Mouse (Mus musculus) left cerebral cortex, adult 6 months (tissue): ENCODE data around the gene Morc4. TPM values are rescaled to one million over a fixed set of nuclear protein-coding genes. Genes with fewer than 3 reads are reported as not detected.

Experiments used
- long read RNA-seq, 2 experiments: library from polyadenylated mRNA; unstranded; transcript quantifications; one replicate each; pipeline ENCODE4 v2.0.0; 2019 to 2020
- polyA plus RNA-seq: library from polyadenylated mRNA; unstranded; fragments of <200 nt; fragmentation: Nextera tagmentation; gene quantifications from 2 replicates; pipeline ENCODE4 v1.2.3, GENCODE M21; 2021

Morc4 gene
- 0.83 and 0.88 TPM in 2 replicates for polyA plus RNA-seq
- long read RNA-seq, experiment 1, partial matches to known transcripts: 0 of 8 reads
- long read RNA-seq, experiment 1, other reads (novel, unspliced or antisense): 3 of 8 reads
- long read RNA-seq, experiment 2, partial matches to known transcripts: 2 of 3 reads
- long read RNA-seq, experiment 2, other reads (novel, unspliced or antisense): 0 of 3 reads

DNA sequence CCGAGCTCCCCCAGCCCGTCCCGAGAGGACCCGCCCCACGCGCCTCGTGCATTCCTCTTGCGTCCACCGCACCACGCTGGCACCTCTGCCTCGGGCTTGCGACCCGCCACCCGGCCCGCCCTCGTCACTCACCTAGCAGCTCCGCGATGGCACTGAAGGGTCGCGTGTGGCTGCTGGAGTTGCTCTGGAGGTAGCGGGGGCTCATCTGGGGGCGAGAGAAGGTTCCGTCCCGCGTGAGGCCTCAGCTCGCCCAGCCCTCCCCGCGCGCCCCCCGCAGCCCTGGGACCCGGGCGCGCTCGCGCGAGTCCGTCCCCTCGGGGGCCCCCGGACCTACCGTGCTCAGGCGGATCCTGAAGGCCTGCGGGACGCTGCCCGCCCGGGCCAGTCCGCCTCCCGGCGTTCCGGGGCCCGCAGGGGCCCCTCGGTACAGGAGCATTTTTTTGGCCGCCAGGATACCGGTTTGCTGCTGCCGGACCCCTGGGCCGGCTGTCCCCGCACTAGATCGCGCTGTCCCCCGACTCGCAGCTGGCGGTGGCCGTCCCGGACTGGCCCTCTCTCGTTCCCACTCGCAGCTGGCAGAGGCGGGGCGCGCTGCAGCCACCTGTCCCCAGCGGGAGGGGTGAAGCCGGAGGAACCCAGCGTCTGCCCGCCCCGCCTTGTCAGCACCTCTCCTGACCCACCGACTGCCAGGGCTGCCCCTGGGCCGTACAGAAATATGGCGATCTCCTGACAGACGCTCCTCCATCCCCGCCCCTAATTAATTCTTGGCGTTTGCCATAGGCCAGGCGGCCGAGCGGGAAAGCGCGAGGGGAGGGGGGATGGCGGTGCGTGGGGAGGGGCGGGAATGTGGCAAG, at the start of gene Morc4:
TSS of gene Morc4 (minus strand) at position 740 of the 854 bp plus-strand sequence.

GRCm38 (mm10) chrX:139800406-139800878, 71.0 kb downstream of the Morc4 start, which contains the start of gene Cldn2:
Gene Cldn2 (plus strand): TSS chrX:139800828.

DNA sequence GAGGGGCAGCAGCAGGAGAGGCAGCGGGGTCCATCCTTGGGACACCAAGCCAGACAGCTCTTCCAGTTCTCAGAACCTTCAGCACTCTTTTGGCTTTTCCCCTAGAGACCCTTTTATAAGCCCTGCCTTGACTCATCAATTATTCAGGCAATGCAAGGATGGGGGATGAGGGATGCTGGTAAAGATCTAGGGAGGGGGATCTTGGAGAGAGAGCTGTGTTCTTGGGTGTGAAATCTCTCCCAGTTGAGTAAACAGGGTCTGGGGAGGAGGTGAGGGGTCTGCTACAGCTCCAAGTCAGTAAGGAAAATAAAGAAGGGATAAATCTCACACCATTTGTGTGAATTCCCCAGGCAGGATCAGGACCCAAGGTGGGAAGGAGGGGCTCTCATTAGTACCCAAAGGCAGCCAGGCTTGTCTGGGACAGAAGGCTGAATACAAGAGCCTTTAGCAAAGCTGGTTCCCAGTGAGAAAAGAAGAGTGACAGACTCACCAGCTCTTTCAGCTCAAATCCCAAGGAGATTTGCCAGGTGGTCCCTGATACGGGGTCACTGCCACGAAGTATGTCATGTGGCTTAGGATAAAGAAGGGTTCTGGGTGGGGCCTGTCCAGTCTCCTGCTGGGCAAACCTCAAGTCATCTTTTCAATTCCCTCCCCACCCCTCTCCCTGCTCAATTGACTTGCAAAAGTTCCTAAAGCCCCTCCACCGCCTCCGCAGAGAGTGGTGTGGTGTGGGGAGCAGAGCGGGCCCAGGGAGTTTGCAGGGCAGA, 89.0 kb downstream of the Morc4 start, which contains the start of gene Ripply1:
TSS of gene Ripply1 (minus strand) at position 76 of the 767 bp plus-strand sequence.

Other genes with a start within 250 kb of the Morc4 start
- 0.34 and 0.42 TPM in 2 replicates for gene Tbc1d8b, start 186.7 kb downstream of the Morc4 start, polyA plus RNA-seq
- gene Gm15013, start 157.2 kb downstream of the Morc4 start, polyA plus RNA-seq: not detected in 2 replicates
- not detected in 2 replicates for gene Ripply1, start 89.3 kb downstream of the Morc4 start, polyA plus RNA-seq
- 0.06 and 0.12 TPM in 2 replicates for gene Cldn2, start 70.8 kb downstream of the Morc4 start, polyA plus RNA-seq
- gene Rbm41, start 126.9 kb upstream of the Morc4 start, polyA plus RNA-seq: 1.5 and 2.2 TPM in 2 replicates
- gene Nup62cl, start 191.0 kb upstream of the Morc4 start, polyA plus RNA-seq: 0.23 and 0.39 TPM in 2 replicates
- not detected in 2 replicates for gene Pih1h3b, start 191.2 kb upstream of the Morc4 start, polyA plus RNA-seq